Mouse (Mus musculus) lung, postnatal 0 days (tissue): ENCODE data around the gene Dab2ip. TPM values are rescaled to one million over a fixed set of nuclear protein-coding genes. Genes with fewer than 3 reads are reported as not detected.
A peak's percentile ranks its signal among the peaks of the same experiment; 100 is the strongest.

ENCODE experiments used
- ATAC-seq: fragments of 200-750 bp; cut with Nextera tagmentation; 2 replicates; pipeline ENCODE4 v1.8.0; 2017; ENCODE audit warnings: moderate library complexity
- DNase-seq: peaks from one replicate; pipeline ENCODE4 v3.0.0-alpha.2; 2016; ENCODE audit warnings: low spot score
- H3K27ac ChIP-seq: fragments of 300-500 bp; sonication (generic); 2 replicates; pipeline ENCODE4 v1.5.1; 2014; ENCODE audit warnings: antibody characterized with exemption, mild to moderate bottlenecking, low read length, mixed read lengths
- H3K27me3 ChIP-seq: fragments of 300-500 bp; sonication (generic); replicated peaks from 2 replicates; pipeline ENCODE4 v1.6.1; 2014; ENCODE audit warnings: low read length, mixed read lengths; ENCODE audit not compliant: insufficient read depth
- H3K36me3 ChIP-seq: fragments of 300-500 bp; sonication (generic); 2 replicates; pipeline ENCODE4 v1.6.1; 2014; ENCODE audit warnings: low read length, mixed read lengths; ENCODE audit not compliant: insufficient read depth
- H3K4me1 ChIP-seq: fragments of 300-500 bp; sonication (generic); 2 replicates; pipeline ENCODE4 v1.6.1; 2014; ENCODE audit warnings: antibody characterized with exemption, low read depth, low read length, mixed read lengths; ENCODE audit not compliant: insufficient read depth
- H3K4me2 ChIP-seq: fragments of 300-500 bp; sonication (generic); replicated peaks from 2 replicates; pipeline ENCODE4 v1.6.1; 2014; ENCODE audit warnings: low read depth, mild to moderate bottlenecking, low read length, moderate library complexity, mixed read lengths
- H3K4me3 ChIP-seq: fragments of 300-500 bp; sonication (generic); 2 replicates; pipeline ENCODE4 v1.5.1; 2014; ENCODE audit warnings: low read depth, low read length
- H3K9ac ChIP-seq: fragments of 300-500 bp; sonication (generic); replicated peaks from 2 replicates; pipeline ENCODE4 v1.6.1; 2014; ENCODE audit warnings: low read depth, mild to moderate bottlenecking
- H3K9me3 ChIP-seq: fragments of 300-500 bp; sonication (generic); 2 replicates; pipeline ENCODE4 v1.6.1; 2016; ENCODE audit warnings: low read length, mixed read lengths
- CTCF ChIP-seq: IDR thresholded peaks from 2 replicates; pipeline ENCODE4 v1.5.1; 2016; ENCODE audit warnings: antibody characterized with exemption, mild to moderate bottlenecking
- EP300 ChIP-seq: IDR thresholded peaks from 2 replicates; pipeline ENCODE4 v1.6.1; 2016; ENCODE audit warnings: antibody characterized with exemption, mild to moderate bottlenecking, control low read depth
- WGBS: fragments of 180-500 bp; shearing (Covaris S2); extraction: QIAGEN DNeasy Blood & Tissue Kit; methylation state at CpG from one replicate; pipeline ENCODE4 v1.1.7; 2014; 5-methylcytosine and 5-hydroxymethylcytosine counted together
- polyA plus RNA-seq: library from polyadenylated mRNA; unstranded; fragments of >200 nt; fragmentation: Nextera tagmentation; extraction: Ambion mirVana; gene quantifications from 2 replicates; pipeline ENCODE4 v1.2.1, GENCODE M21; 2015

Dab2ip gene
- polyA plus RNA-seq, 1 experiment from 2014 or later = 75.8 TPM

- no peaks in the 10 kb centered on the region for H3K27me3 ChIP-seq
- WGBS = 86% methylated on average over 6 of the region's 6 CpGs
- no peak overlapping the region for H3K27ac ChIP-seq
- H3K36me3 ChIP-seq = no peaks in the 10 kb centered on the region
- peaks cover 53% of the 10 kb centered on the region; the same call in 1 of the 2 replicates for H3K4me1 ChIP-seq
- H3K4me3 ChIP-seq = no peak overlapping the region
- no peak overlapping the region for H3K4me2 ChIP-seq
- no peak for DNase-seq
- TF ChIP-seq CTCF (no peak), EP300 (no peak)
- H3K9ac ChIP-seq = no peak overlapping the region
- no peak for ATAC-seq
- H3K9me3 ChIP-seq = no peaks in the 10 kb centered on the region
Measured at GRCm38 (mm10) chr2:35625007-35625380, 66.9 kb downstream of the Dab2ip start.

- Histone ChIP-seq H3K4me1 (peaks cover 48% of the 10 kb centered on the region; the same call in 1 of the 2 replicates), H3K9ac (no peak overlapping the region), H3K9me3 (no peaks in the 10 kb centered on the region), H3K27ac (no peak overlapping the region), H3K4me2 (no peak overlapping the region), H3K27me3 (no peaks in the 10 kb centered on the region), H3K4me3 (no peak overlapping the region), H3K36me3 (no peaks in the 10 kb centered on the region)
- 84% methylated on average over 6 of the region's 6 CpGs for WGBS
- TF ChIP-seq EP300 (no peak), CTCF (no peak)
- no peak for DNase-seq
- no peak for ATAC-seq
Measured at GRCm38 (mm10) chr2:35625526-35625925, 67.5 kb downstream of the Dab2ip start.

GRCm38 (mm10) chr2:35626181-35626727, 68.2 kb downstream of the Dab2ip start:
- H3K4me2 ChIP-seq = no peak overlapping the region
- H3K27me3 ChIP-seq = no peaks in the 10 kb centered on the region
- no peaks in the 10 kb centered on the region for H3K36me3 ChIP-seq
- WGBS = 67% methylated on average over 9 of the region's 9 CpGs
- no peaks in the 10 kb centered on the region for H3K9me3 ChIP-seq
- no peak overlapping the region for H3K9ac ChIP-seq
- no peak overlapping the region for H3K4me3 ChIP-seq
- no peak for DNase-seq
- H3K27ac ChIP-seq = peak overlapping the region; percentile 20; the same call in 1 of the 2 replicates
- TF ChIP-seq CTCF = no peak
- TF ChIP-seq EP300 = no peak
- no peak for ATAC-seq
- peaks cover 44% of the 10 kb centered on the region; the same call in 1 of the 2 replicates for H3K4me1 ChIP-seq

GRCm38 (mm10) chr2:35627298-35627898, 69.3 kb downstream of the Dab2ip start:
- H3K4me2 ChIP-seq = 0 out of 2 replicates have a peak overlapping the region, but pooled peaks have one; percentile 20
- TF ChIP-seq CTCF (no peak), EP300 (no peak)
- no peaks in the 10 kb centered on the region for H3K9me3 ChIP-seq
- WGBS = 18% methylated on average over 11 of the region's 11 CpGs
- ATAC-seq (peak; percentile 8; the same call in 1 of the 2 replicates), DNase-seq (no peak)
- no peaks in the 10 kb centered on the region for H3K36me3 ChIP-seq
- H3K4me3 ChIP-seq = no peak overlapping the region
- H3K27ac ChIP-seq = peak overlapping the region; percentile 55; the same call in 1 of the 2 replicates
- H3K4me1 ChIP-seq = peaks cover 34% of the 10 kb centered on the region; the same call in 1 of the 2 replicates
- no peak overlapping the region for H3K9ac ChIP-seq
- H3K27me3 ChIP-seq = no peaks in the 10 kb centered on the region

- no peak overlapping the region for H3K4me3 ChIP-seq
- H3K9me3 ChIP-seq = no peaks in the 10 kb centered on the region
- H3K4me1 ChIP-seq = peaks cover 33% of the 10 kb centered on the region; the same call in 1 of the 2 replicates
- no peak overlapping the region for H3K4me2 ChIP-seq
- TF ChIP-seq CTCF (no peak), EP300 (no peak)
- no peak for DNase-seq
- H3K36me3 ChIP-seq = no peaks in the 10 kb centered on the region
- peak overlapping the region; percentile 55; the same call in 1 of the 2 replicates for H3K27ac ChIP-seq
- H3K27me3 ChIP-seq = no peaks in the 10 kb centered on the region
- ATAC-seq = no peak
- WGBS = 59% methylated on average over 7 of the region's 7 CpGs
- H3K9ac ChIP-seq = no peak overlapping the region
Measured at GRCm38 (mm10) chr2:35628052-35628451, 70.0 kb downstream of the Dab2ip start.

GRCm38 (mm10) chr2:35628656-35629055, 70.6 kb downstream of the Dab2ip start:
- ATAC-seq = no peak
- no peak overlapping the region for H3K4me3 ChIP-seq
- no peak overlapping the region for H3K4me2 ChIP-seq
- H3K36me3 ChIP-seq = no peaks in the 10 kb centered on the region
- H3K9me3 ChIP-seq = no peaks in the 10 kb centered on the region
- H3K27me3 ChIP-seq = no peaks in the 10 kb centered on the region
- 77% methylated on average over 4 of the region's 4 CpGs for WGBS
- no peak overlapping the region for H3K9ac ChIP-seq
- DNase-seq = no peak
- TF ChIP-seq CTCF = no peak
- no peak for TF ChIP-seq EP300
- H3K27ac ChIP-seq = no peak overlapping the region
- peaks cover 27% of the 10 kb centered on the region; the same call in 1 of the 2 replicates for H3K4me1 ChIP-seq
